Mouse (Mus musculus): Measurements from ENCODE around the gene Hes5.

Gene Hes5

GRCm38 (mm10) chr4:154941831-154942230 lies 18.9 kb upstream of the Hes5 start:
- ATAC-seq (ENCODE audit: insufficient number of reproducible peaks, low FRiP score, low TSS enrichment): no peak

- ATAC-seq (ENCODE audit: insufficient number of reproducible peaks, low FRiP score, low TSS enrichment): no peak
Measured at GRCm38 (mm10) chr4:154942632-154943322, 17.9 kb upstream of the Hes5 start.

- no peak for ATAC-seq (ENCODE audit: insufficient number of reproducible peaks, low FRiP score, low TSS enrichment)
Measured at GRCm38 (mm10) chr4:154943323-154944039, 17.2 kb upstream of the Hes5 start.

GRCm38 (mm10) chr4:154944121-154944590 lies 16.6 kb upstream of the Hes5 start:
- peak; percentile 93 for ATAC-seq (ENCODE audit: insufficient number of reproducible peaks, low FRiP score, low TSS enrichment)

- peak; percentile 45; the same call in 1 of the 2 replicates for ATAC-seq (ENCODE audit: insufficient number of reproducible peaks, low FRiP score, low TSS enrichment)
Measured at GRCm38 (mm10) chr4:154946319-154946718, 14.4 kb upstream of the Hes5 start.

GRCm38 (mm10) chr4:154948066-154948939 lies 12.4 kb upstream of the Hes5 start:
- no peak for ATAC-seq (ENCODE audit: insufficient number of reproducible peaks, low FRiP score, low TSS enrichment)

GRCm38 (mm10) chr4:154948940-154949588 lies 11.7 kb upstream of the Hes5 start:
- ATAC-seq (ENCODE audit: insufficient number of reproducible peaks, low FRiP score, low TSS enrichment): no peak

- no peak for ATAC-seq (ENCODE audit: insufficient number of reproducible peaks, low FRiP score, low TSS enrichment)
Measured at GRCm38 (mm10) chr4:154949589-154949982, 11.1 kb upstream of the Hes5 start.

GRCm38 (mm10) chr4:154952461-154953241 lies 8.1 kb upstream of the Hes5 start:
- no peak for ATAC-seq (ENCODE audit: insufficient number of reproducible peaks, low FRiP score, low TSS enrichment)

- ATAC-seq (ENCODE audit: insufficient number of reproducible peaks, low FRiP score, low TSS enrichment): no peak
Measured at GRCm38 (mm10) chr4:154956604-154957003, 4.1 kb upstream of the Hes5 start.

GRCm38 (mm10) chr4:154957289-154957993 lies 3.3 kb upstream of the Hes5 start:
- ATAC-seq (ENCODE audit: insufficient number of reproducible peaks, low FRiP score, low TSS enrichment): no peak

- ATAC-seq (ENCODE audit: insufficient number of reproducible peaks, low FRiP score, low TSS enrichment): 0 out of 2 replicates have a peak, but pooled peaks have one; percentile 18
Measured at GRCm38 (mm10) chr4:154958171-154958570, 2.6 kb upstream of the Hes5 start.

GRCm38 (mm10) chr4:154958621-154959020 lies 2.1 kb upstream of the Hes5 start:
- no peak for ATAC-seq (ENCODE audit: insufficient number of reproducible peaks, low FRiP score, low TSS enrichment)

GRCm38 (mm10) chr4:154960021-154960689 lies 568 bp upstream of the Hes5 start:
- ATAC-seq (ENCODE audit: insufficient number of reproducible peaks, low FRiP score, low TSS enrichment): no peak

- no peak for ATAC-seq (ENCODE audit: insufficient number of reproducible peaks, low FRiP score, low TSS enrichment)
Measured at GRCm38 (mm10) chr4:154961226-154961738, 559 bp downstream of the Hes5 start.

- ATAC-seq (ENCODE audit: insufficient number of reproducible peaks, low FRiP score, low TSS enrichment): no peak
Measured at GRCm38 (mm10) chr4:154961911-154962310, 1.2 kb downstream of the Hes5 start.

GRCm38 (mm10) chr4:154962683-154963082 lies 2.0 kb downstream of the Hes5 start:
- no peak for ATAC-seq (ENCODE audit: insufficient number of reproducible peaks, low FRiP score, low TSS enrichment)

GRCm38 (mm10) chr4:154963190-154963836 lies 2.6 kb downstream of the Hes5 start:
- ATAC-seq (ENCODE audit: insufficient number of reproducible peaks, low FRiP score, low TSS enrichment): no peak
